Mouse (Mus musculus) erythroblast, embryonic 14.5 days (primary cell): ENCODE results near the gene Hmga2.

Experiments
- GATA1 ChIP-seq: IDR thresholded peaks from 2 replicates; pipeline ENCODE4 v1.6.1; 2012; ENCODE audit warnings: low read length, inconsistent platforms, mixed read lengths
- TAL1 ChIP-seq: IDR thresholded peaks from 3 replicates; pipeline ENCODE4 v1.6.1; 2012; ENCODE audit warnings: low read length, inconsistent platforms, mixed read lengths

DNA sequence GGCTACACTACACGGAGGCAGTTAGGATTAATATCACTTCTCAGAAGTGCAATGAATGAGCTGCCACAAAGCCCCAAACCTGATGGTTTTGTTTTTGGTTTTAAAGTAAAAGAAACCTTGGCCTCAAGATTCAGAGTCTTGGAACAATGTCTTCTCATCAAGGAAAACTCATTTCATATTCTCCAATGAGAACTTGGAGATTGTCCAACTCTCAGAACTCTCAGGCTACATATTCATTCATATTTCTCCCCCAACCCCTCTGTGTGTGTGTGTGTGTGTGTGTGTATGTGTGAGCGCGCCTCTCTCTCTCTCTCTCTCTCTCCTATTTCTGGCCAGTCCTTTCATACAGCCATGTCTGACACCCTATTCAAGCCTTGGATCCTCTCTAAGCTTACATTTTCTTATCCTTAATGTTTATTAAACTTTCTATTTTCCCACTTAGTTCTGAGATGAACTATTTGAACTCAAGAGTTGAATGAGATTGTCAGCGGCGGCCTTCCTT, 46.5 kb downstream of the Hmga2 start:
- TF ChIP-seq GATA1 (no peak), TAL1 (no peak)
